Mouse (Mus musculus) liver, adult 2 months (tissue): ENCODE measurements around the gene Spata17. TPM values are rescaled to one million over a fixed set of nuclear protein-coding genes. Genes with fewer than 3 reads are reported as not detected.

Experiments used
- DNase-seq: peaks from one replicate; pipeline ENCODE4 v3.0.0-alpha.2; 2011; ENCODE audit warnings: low read depth, low spot score; ENCODE audit errors: extremely low read depth
- H3K27ac ChIP-seq: fragments of 200-500 bp; replicated peaks from 2 replicates; pipeline ENCODE4 v1.5.1; 2012; ENCODE audit warnings: low read depth, mild to moderate bottlenecking, control low read depth, inconsistent platforms, low read length; ENCODE audit not compliant: insufficient read depth
- H3K27me3 ChIP-seq: fragments of 200-500 bp; 2 replicates; pipeline ENCODE4 v1.6.1; 2012; ENCODE audit warnings: mild to moderate bottlenecking, moderate library complexity, low read length, inconsistent platforms; ENCODE audit not compliant: control insufficient read depth, insufficient read depth
- H3K36me3 ChIP-seq: fragments of 200-500 bp; 2 replicates; pipeline ENCODE4 v1.6.1; 2012; ENCODE audit warnings: low read length, inconsistent platforms; ENCODE audit not compliant: control insufficient read depth, insufficient read depth
- H3K4me1 ChIP-seq: fragments of 200-500 bp; 2 replicates; pipeline ENCODE4 v1.6.1; 2011; ENCODE audit warnings: low read length; ENCODE audit not compliant: control insufficient read depth, insufficient read depth
- H3K4me3 ChIP-seq: fragments of 200-500 bp; 2 replicates; pipeline ENCODE4 v1.5.1; 2011; ENCODE audit warnings: low read depth, mild to moderate bottlenecking, control low read depth, low read length, moderate library complexity; ENCODE audit not compliant: insufficient read depth
- H3K79me2 ChIP-seq: fragments of 200-500 bp; 2 replicates; pipeline ENCODE4 v1.6.1; 2012; ENCODE audit warnings: inconsistent platforms, mild to moderate bottlenecking, low read length, moderate library complexity; ENCODE audit not compliant: control insufficient read depth, insufficient read depth
- H3K9ac ChIP-seq: fragments of 200-500 bp; 2 replicates; pipeline ENCODE4 v1.6.1; 2012; ENCODE audit warnings: low read depth, mild to moderate bottlenecking, control low read depth, inconsistent platforms, low read length
- CTCF ChIP-seq: fragments of 200-500 bp; IDR thresholded peaks from 2 replicates; pipeline ENCODE4 v1.5.1; 2011; ENCODE audit warnings: low read depth, low read length, control low read depth
- POLR2A ChIP-seq: fragments of 200-500 bp; IDR thresholded peaks from 2 replicates; pipeline ENCODE4 v1.6.1; 2011; ENCODE audit warnings: low read length, control low read depth; ENCODE audit not compliant: insufficient read depth; ENCODE audit errors: extremely low read depth
- WGBS: fragments of 180-500 bp; shearing (Covaris S2); methylation state at CpG from one replicate; pipeline ENCODE4 v1.1.7; 2018; 5-methylcytosine and 5-hydroxymethylcytosine counted together
- polyA plus RNA-seq: library from polyadenylated mRNA; depleted of rRNA; stranded (reverse); fragments of >200 nt; gene quantifications from 2 replicates; pipeline ENCODE4 v1.2.3, GENCODE M21; 2012
- total RNA-seq: library from RNA; depleted of rRNA; stranded (reverse); fragments of >200 nt; gene quantifications from 2 replicates; pipeline ENCODE4 v1.2.3, GENCODE M21; 2014

Gene Spata17
- total and polyA plus RNA-seq, 2 experiments = 0.83 TPM; not detected in 1

DNA sequence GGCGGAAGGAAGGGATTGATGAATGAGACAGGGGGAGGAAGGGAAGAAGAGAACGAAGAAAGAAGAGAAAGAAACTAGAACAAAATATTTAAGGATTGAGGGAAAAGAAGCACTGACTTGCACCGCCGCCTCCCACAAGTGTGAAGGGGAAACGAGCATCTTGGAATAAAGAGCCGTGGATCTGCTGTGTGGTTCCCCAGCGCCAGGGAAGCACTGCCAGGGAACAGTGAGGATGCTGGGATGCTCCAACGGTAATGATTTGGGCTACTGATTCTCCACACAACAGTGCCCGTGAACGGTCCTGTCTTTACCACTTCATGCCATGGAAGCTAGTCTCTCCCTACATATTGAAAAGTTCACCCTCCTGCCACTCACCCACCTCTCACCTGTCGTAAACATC, 89.5 kb downstream of the Spata17 start:
- no peaks in the 10 kb centered on the region for H3K36me3 ChIP-seq
- H3K4me3 ChIP-seq = no peak overlapping the region
- H3K79me2 ChIP-seq = no peaks in the 10 kb centered on the region
- DNase-seq = no peak
- no peak overlapping the region for H3K9ac ChIP-seq
- no peak for TF ChIP-seq CTCF
- no peak for TF ChIP-seq POLR2A
- no peaks in the 10 kb centered on the region for H3K4me1 ChIP-seq
- no peaks in the 10 kb centered on the region for H3K27me3 ChIP-seq
- WGBS = 86% methylated on average over 11 of the region's 11 CpGs
- H3K27ac ChIP-seq = no peak overlapping the region

DNA sequence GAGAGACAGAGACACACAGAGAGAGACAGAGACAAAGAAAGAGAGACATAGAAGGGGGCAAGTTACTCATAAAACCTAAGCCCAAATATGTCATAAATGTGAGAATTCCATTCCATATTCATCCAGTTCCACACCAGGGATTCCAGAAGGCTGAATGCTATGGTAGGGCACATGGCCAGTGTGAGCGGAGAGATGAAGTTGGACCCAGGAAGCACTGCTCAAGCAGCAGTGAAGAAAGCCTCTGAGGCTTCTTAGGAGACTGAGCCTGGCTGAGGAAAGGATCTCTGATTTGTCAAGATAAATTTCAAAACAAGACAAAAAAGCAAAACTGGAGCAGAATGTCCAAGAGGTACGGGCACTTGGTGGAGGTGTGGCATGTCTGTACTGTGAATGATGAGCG, 90.3 kb downstream of the Spata17 start:
- Histone ChIP-seq H3K79me2 (no peaks in the 10 kb centered on the region), H3K9ac (no peak overlapping the region), H3K4me3 (no peak overlapping the region), H3K4me1 (no peaks in the 10 kb centered on the region), H3K27ac (no peak overlapping the region), H3K36me3 (no peaks in the 10 kb centered on the region), H3K27me3 (no peaks in the 10 kb centered on the region)
- no peak for TF ChIP-seq CTCF
- WGBS = 88% methylated on average over 3 of the region's 3 CpGs
- no peak for DNase-seq

DNA sequence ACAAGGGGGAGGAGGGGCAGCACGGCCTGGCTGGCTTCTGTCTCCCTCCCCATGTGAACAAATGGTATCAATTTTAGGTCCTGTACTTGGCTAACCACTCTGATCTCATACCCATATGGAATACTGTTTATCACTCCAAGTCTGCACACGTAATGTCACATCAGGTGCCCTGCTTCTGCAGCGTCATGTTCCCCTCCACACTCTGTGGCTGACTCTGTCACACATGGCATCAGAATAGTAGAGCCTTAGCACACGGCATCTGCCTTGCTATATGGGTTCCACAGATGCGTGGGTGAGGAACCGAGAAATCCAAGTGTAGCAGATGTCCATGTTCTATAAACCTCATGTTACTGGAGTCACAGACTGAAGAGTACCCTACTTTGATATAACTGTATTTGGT, 96.0 kb downstream of the Spata17 start:
- H3K4me1 ChIP-seq = no peaks in the 10 kb centered on the region
- no peaks in the 10 kb centered on the region for H3K27me3 ChIP-seq
- no peaks in the 10 kb centered on the region for H3K36me3 ChIP-seq
- no peak for DNase-seq
- no peak overlapping the region for H3K27ac ChIP-seq
- TF ChIP-seq POLR2A (no peak), CTCF (no peak)
- H3K4me3 ChIP-seq = no peak overlapping the region
- H3K79me2 ChIP-seq = no peaks in the 10 kb centered on the region
- WGBS = 96% methylated on average over 6 of the region's 6 CpGs
- no peak overlapping the region for H3K9ac ChIP-seq

DNA sequence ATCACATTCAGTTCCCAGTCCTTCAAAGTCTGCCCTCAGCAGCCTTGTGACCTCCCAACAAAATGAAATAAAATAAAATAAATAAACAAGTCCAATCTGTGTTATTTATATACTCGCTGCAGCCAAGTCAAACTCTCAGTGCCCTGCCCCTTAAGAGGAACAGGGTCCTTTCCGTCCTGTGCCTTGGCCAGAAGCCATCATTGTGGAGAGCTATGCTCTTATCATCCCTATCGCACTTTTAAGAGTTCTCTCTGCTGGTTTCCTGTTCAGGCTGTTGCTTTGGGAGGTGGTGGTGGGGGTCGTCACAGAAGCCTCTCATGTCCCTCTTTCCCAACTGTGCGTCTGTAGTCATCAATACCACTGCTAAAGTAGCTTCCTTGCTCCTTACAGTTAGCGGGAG, 97.2 kb downstream of the Spata17 start:
- no peak for TF ChIP-seq CTCF
- no peak for TF ChIP-seq POLR2A
- 68% methylated on average over 6 of the region's 6 CpGs for WGBS
- Histone ChIP-seq H3K27me3 (no peaks in the 10 kb centered on the region), H3K79me2 (no peaks in the 10 kb centered on the region), H3K27ac (no peak overlapping the region), H3K9ac (no peak overlapping the region), H3K4me3 (no peak overlapping the region), H3K36me3 (no peaks in the 10 kb centered on the region), H3K4me1 (no peaks in the 10 kb centered on the region)
- DNase-seq = no peak

GRCm38 (mm10) chr1:187113716-187114115, 101.5 kb downstream of the Spata17 start:
- no peak for TF ChIP-seq POLR2A
- no peak for TF ChIP-seq CTCF
- H3K4me3 ChIP-seq = no peak overlapping the region
- H3K27ac ChIP-seq = no peak overlapping the region
- no peaks in the 10 kb centered on the region for H3K27me3 ChIP-seq
- DNase-seq = no peak
- 94% methylated on average over 9 of the region's 9 CpGs for WGBS
- H3K4me1 ChIP-seq = no peaks in the 10 kb centered on the region
- no peak overlapping the region for H3K9ac ChIP-seq
- H3K79me2 ChIP-seq = no peaks in the 10 kb centered on the region
- no peaks in the 10 kb centered on the region for H3K36me3 ChIP-seq

GRCm38 (mm10) chr1:187102130-187102529, 113.1 kb downstream of the Spata17 start:
- no peak for DNase-seq
- WGBS = 92% methylated on average over 4 of the region's 4 CpGs
- H3K4me3 ChIP-seq = no peak overlapping the region
- H3K79me2 ChIP-seq = no peaks in the 10 kb centered on the region
- no peaks in the 10 kb centered on the region for H3K36me3 ChIP-seq
- TF ChIP-seq POLR2A (no peak), CTCF (no peak)
- no peak overlapping the region for H3K9ac ChIP-seq
- H3K27me3 ChIP-seq = no peaks in the 10 kb centered on the region
- H3K27ac ChIP-seq = no peak overlapping the region
- H3K4me1 ChIP-seq = no peaks in the 10 kb centered on the region
